Mouse (Mus musculus): ENCODE data around the gene 4430402I18Rik. TPM values are rescaled to one million over a fixed set of nuclear protein-coding genes. Genes with fewer than 3 reads are reported as not detected.
A peak's percentile ranks its signal among the peaks of the same experiment; 100 is the strongest.

Gene 4430402I18Rik
- polyA plus RNA-seq, 1 experiment = 0.74 TPM

DNA sequence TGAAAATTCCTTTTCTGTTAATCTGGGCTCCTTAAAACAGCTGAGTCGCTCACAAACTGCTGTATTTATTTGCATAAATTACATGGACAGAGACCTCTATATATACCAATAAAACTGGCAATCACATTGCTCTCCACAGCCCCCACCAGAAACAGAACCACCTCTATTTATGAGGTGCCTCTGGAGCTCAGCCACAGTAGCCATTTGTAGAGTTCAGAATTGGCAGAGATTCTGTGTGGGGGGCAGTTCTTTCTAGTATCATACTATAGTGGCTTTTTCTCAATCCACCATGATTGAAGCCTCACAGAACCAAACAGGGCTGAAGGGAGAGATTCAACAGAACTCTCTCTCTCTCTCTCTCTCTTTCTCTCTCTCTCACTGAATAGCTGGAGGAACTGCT, 71.0 kb downstream of the 4430402I18Rik start:
- no peak for DNase-seq (ENCODE audit: low read depth)
- no peak for TF ChIP-seq CTCF (IDR thresholded peaks at IDR 0.05; ENCODE audit: borderline replicate concordance, extremely low read depth, insufficient read depth, insufficient read length)
- TF ChIP-seq POLR2A (IDR thresholded peaks at IDR 0.05; ENCODE audit: borderline replicate concordance, extremely low read depth, insufficient read depth, insufficient read length, poor library complexity, severe bottlenecking) = no peak

DNA sequence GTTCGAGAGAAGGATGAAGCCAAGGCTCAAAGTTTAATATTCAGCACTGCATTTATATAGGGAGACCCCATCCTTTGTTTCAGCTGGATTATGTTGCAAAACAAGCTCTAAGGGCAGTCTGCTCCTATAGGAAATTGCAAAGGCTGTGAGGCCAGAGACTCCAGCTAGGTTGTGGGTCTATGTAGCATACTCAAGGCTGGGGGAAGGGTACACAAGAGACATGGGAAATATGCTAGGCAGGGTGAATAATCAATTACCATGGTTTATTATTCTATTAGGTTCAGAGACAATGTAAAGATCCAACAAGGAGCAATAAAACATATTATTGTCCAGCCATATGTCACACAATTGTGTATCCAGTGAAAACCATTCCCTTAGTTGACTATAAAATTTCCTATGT, 75.7 kb downstream of the 4430402I18Rik start:
- DNase-seq (ENCODE audit: low read depth) = no peak
- TF ChIP-seq CTCF (IDR thresholded peaks at IDR 0.05; ENCODE audit: borderline replicate concordance, extremely low read depth, insufficient read depth, insufficient read length) (no peak), POLR2A (IDR thresholded peaks at IDR 0.05; ENCODE audit: borderline replicate concordance, extremely low read depth, insufficient read depth, insufficient read length, poor library complexity, severe bottlenecking) (no peak)

DNA sequence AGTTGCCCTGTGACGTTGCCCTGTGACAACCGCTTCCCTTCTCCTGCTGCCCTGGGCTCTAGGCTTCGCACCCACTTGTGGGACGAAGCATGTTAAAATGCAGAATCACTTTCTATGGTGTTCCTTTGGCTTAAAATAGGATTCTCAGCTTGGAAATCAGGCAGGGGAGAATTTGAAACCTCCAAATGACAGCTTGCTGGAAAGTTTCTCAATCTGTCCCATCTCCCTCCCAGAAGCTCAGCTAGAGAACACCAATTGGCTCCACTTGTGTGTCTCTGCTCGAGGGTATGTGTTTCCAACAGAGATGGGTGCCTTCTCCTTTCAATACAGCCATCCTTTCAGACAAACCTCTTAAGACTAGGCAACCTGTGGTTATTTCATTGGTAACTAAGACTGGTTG, 76.4 kb downstream of the 4430402I18Rik start:
- TF ChIP-seq CTCF (IDR thresholded peaks at IDR 0.05; ENCODE audit: borderline replicate concordance, extremely low read depth, insufficient read depth, insufficient read length) (no peak), POLR2A (IDR thresholded peaks at IDR 0.05; ENCODE audit: borderline replicate concordance, extremely low read depth, insufficient read depth, insufficient read length, poor library complexity, severe bottlenecking) (no peak)
- DNase-seq (ENCODE audit: low read depth) = no peak

DNA sequence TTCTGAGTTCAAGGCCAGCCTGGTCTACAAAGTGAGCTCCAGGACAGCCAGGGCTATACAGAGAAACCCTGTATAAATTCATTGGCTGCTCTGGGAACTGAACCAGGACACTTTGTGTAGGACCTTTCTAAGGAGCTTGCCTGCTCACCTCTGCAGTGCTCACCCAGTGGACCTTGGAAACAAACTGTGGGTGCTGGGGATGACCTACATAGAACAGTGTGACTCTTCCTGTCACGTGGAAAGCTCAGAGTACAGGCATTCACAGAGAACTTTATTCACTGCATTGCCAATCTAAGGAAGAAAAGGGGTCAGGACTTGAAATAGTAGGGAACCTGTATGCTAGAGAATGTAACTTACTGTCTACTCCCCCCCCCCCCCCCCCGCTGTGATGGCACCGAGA, 78.3 kb downstream of the 4430402I18Rik start:
- TF ChIP-seq CTCF (IDR thresholded peaks at IDR 0.05; ENCODE audit: borderline replicate concordance, extremely low read depth, insufficient read depth, insufficient read length) (no peak), POLR2A (IDR thresholded peaks at IDR 0.05; ENCODE audit: borderline replicate concordance, extremely low read depth, insufficient read depth, insufficient read length, poor library complexity, severe bottlenecking) (no peak)

DNA sequence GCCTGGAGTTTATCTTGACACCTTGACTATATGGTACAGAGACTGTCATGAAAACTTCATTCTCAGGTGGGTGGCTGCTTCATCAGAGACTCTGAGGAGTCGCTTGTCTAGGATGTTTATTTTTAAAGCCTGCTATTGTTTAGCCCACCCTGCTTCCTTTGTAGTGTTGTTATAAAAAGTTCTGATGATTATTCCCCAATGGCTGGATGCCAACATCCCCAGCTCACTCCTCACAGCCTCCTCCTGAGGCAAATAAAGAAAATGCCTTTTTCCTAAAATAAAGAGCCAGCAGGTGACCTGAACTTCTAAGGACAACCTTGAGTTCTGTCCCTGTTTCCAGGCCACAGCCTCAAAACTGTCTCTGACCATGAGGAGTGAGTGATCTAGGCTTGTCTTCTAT, 79.1 kb downstream of the 4430402I18Rik start:
- TF ChIP-seq POLR2A (IDR thresholded peaks at IDR 0.05; ENCODE audit: borderline replicate concordance, extremely low read depth, insufficient read depth, insufficient read length, poor library complexity, severe bottlenecking) = no peak
- no peak for TF ChIP-seq CTCF (IDR thresholded peaks at IDR 0.05; ENCODE audit: borderline replicate concordance, extremely low read depth, insufficient read depth, insufficient read length)
- no peak for DNase-seq (ENCODE audit: low read depth)

More for the DNA sequence above, 78.3 kb downstream of the 4430402I18Rik start:
- no peak for DNase-seq (ENCODE audit: low read depth)

DNA sequence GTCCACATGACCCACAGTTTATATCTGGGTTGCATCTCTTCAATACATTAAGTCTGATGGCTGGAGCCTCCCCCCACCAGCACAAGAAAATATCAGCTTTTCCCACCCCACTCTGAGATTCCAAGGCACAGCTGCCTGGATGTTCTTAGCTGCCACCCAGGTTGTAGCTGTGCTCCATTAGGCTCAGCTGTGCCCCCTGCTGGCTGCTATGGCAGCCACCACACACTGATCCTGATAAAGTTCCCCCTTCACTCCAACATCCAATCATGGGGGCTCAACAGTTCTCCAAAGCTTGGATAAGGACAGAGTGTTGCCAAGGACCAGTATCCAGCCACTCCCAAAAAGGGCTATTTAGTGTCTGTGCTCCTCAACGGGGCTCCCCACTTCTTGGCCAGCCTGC, 84.5 kb downstream of the 4430402I18Rik start:
- peak; percentile 63; the same call in 1 of the 2 replicates for TF ChIP-seq CTCF (IDR thresholded peaks at IDR 0.05; ENCODE audit: borderline replicate concordance, extremely low read depth, insufficient read depth, insufficient read length)
- TF ChIP-seq POLR2A (IDR thresholded peaks at IDR 0.05; ENCODE audit: borderline replicate concordance, extremely low read depth, insufficient read depth, insufficient read length, poor library complexity, severe bottlenecking) = no peak
- peak; percentile 43 for DNase-seq (ENCODE audit: low read depth)

DNA sequence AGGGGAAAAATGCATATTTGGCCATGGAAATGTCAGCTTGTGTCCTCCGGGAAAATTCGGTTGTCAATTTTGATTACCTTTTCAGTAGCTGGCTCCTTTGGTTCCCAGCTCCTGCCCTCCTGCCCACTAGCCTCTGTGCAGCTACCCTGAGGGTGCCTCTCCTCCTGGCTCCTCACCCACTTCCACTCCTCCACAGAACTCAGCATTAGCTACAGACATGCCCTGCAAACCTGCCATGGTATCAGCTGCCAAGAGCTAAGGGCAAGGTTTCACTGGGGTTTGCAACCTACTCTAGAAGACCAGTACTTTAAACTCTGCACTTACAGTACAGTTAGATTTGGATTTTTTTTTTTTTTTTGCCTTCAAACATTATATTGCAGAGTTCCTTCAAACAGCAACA, 88.1 kb downstream of the 4430402I18Rik start:
- DNase-seq (ENCODE audit: low read depth) = no peak
- TF ChIP-seq POLR2A (IDR thresholded peaks at IDR 0.05; ENCODE audit: borderline replicate concordance, extremely low read depth, insufficient read depth, insufficient read length, poor library complexity, severe bottlenecking) = no peak
- TF ChIP-seq CTCF (IDR thresholded peaks at IDR 0.05; ENCODE audit: borderline replicate concordance, extremely low read depth, insufficient read depth, insufficient read length) = no peak

DNA sequence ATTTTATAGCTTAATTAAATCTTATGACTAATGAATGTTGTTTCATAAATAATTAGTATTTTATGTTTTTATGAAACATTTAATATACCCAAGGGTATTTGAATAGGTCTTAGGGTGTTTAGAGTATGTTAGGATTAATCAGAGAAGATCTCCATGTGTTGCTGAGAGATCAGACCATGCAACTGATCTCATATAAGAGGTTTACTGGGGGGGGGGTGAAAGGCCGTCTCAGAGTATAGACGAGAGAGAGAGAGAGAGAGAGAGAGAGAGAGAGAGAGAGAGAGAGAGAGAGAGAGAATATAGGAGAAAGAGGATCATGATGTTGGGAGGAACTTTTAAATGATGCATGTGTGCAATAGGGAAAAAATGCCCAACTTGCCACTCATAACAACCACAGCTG, 97.2 kb downstream of the 4430402I18Rik start:
- TF ChIP-seq POLR2A (IDR thresholded peaks at IDR 0.05; ENCODE audit: borderline replicate concordance, extremely low read depth, insufficient read depth, insufficient read length, poor library complexity, severe bottlenecking) (no peak), CTCF (IDR thresholded peaks at IDR 0.05; ENCODE audit: borderline replicate concordance, extremely low read depth, insufficient read depth, insufficient read length) (no peak)
- no peak for DNase-seq (ENCODE audit: low read depth)

DNA sequence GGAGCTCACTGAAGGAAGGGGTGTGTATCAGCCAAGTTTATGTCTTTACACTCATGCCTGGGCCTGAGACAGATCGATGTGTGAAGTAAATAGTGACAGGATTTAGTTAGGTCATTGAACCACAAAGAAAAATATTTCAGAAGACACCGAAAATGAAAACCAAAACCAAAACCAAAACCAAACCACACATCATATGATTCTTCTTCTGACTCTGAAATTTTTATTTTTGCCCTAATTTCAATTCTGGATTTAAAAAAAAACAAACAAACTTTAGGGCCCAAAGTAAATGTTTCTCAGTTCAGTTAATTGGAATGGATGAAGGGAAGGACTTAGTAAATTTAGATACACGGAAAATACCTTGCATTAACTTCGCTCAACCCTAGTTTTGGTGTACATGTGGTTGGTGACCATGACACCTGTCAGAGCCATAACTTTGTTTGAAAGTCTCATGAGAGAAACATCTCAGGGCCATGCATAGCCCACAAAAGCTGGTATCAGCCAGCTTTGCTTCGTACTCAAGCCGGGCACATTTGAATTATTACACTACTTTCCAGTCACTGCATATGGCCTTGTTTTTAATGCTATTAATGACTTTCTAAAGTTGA, 98.2 kb downstream of the 4430402I18Rik start:
- TF ChIP-seq CTCF (IDR thresholded peaks at IDR 0.05; ENCODE audit: borderline replicate concordance, extremely low read depth, insufficient read depth, insufficient read length) (no peak), POLR2A (IDR thresholded peaks at IDR 0.05; ENCODE audit: borderline replicate concordance, extremely low read depth, insufficient read depth, insufficient read length, poor library complexity, severe bottlenecking) (no peak)
- no peak for DNase-seq (ENCODE audit: low read depth)

DNA sequence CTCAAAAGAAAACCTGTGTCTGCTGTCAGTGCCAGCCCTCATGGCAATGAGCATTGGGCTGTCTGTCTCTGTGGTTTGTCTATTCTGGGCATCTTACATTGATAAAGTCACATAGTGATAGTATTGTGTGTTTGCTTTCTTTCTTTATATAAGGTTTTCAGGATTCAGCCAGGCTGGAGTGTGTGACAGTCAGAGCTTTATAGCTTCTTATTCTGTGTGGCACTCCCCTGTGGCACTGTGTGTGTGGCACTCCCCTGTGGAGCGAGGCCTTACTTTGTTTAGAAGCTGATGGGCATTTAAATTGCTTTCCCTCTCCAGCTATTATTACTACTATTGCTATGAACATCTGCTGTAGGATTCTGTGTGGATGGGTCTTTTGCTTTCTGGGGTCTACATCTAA, 102.1 kb downstream of the 4430402I18Rik start:
- DNase-seq (ENCODE audit: low read depth) = no peak
- no peak for TF ChIP-seq CTCF (IDR thresholded peaks at IDR 0.05; ENCODE audit: borderline replicate concordance, extremely low read depth, insufficient read depth, insufficient read length)
- no peak for TF ChIP-seq POLR2A (IDR thresholded peaks at IDR 0.05; ENCODE audit: borderline replicate concordance, extremely low read depth, insufficient read depth, insufficient read length, poor library complexity, severe bottlenecking)

DNA sequence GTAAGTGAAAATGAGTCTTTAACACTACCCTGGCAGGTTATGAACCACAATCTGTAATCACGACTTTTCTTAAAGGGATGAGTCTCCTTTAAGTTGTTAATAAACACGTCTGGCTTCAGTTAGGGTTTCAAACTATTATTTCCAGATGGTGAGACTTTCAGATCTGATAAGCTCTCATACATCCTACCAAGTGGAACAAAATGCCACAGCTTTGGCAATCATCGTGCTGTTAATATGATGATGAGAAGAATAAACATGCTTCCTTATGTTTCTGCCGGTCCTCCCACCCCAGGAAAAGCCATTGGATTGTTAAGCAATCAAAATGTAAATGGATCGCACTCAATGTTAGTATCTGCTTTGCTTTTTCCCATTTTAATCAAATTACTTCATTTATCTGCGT, 102.6 kb downstream of the 4430402I18Rik start:
- peak; percentile 81 for DNase-seq (ENCODE audit: low read depth)

DNA sequence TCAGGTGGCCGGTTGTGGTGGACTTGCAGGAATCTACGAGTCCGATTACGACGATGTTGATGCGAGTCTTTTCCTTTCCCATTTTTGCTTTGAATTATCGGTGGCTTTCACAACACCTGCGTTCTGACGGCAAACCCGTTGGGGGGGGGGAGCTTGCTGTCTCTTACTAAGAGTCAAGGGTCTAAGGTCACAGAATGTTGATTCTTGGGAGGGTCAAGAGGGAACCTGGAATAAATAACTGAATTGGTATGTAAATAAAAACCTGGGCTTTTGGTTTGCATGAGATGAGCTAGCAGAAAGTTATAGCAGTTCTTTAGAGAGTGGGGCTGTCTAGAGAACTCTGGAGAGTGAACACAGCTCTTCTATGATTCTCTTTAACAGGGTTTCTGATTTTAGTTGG, 104.0 kb downstream of the 4430402I18Rik start:
- TF ChIP-seq POLR2A (IDR thresholded peaks at IDR 0.05; ENCODE audit: borderline replicate concordance, extremely low read depth, insufficient read depth, insufficient read length, poor library complexity, severe bottlenecking) (no peak), CTCF (IDR thresholded peaks at IDR 0.05; ENCODE audit: borderline replicate concordance, extremely low read depth, insufficient read depth, insufficient read length) (no peak)
- no peak for DNase-seq (ENCODE audit: low read depth)

More for the DNA sequence above, 102.6 kb downstream of the 4430402I18Rik start:
- TF ChIP-seq POLR2A (IDR thresholded peaks at IDR 0.05; ENCODE audit: borderline replicate concordance, extremely low read depth, insufficient read depth, insufficient read length, poor library complexity, severe bottlenecking) (no peak), CTCF (IDR thresholded peaks at IDR 0.05; ENCODE audit: borderline replicate concordance, extremely low read depth, insufficient read depth, insufficient read length) (no peak)

All from brain, embryonic 14.5 days (tissue).